ENCODE assay signal across 9 mouse cellular contexts in the genomic region with DNA sequence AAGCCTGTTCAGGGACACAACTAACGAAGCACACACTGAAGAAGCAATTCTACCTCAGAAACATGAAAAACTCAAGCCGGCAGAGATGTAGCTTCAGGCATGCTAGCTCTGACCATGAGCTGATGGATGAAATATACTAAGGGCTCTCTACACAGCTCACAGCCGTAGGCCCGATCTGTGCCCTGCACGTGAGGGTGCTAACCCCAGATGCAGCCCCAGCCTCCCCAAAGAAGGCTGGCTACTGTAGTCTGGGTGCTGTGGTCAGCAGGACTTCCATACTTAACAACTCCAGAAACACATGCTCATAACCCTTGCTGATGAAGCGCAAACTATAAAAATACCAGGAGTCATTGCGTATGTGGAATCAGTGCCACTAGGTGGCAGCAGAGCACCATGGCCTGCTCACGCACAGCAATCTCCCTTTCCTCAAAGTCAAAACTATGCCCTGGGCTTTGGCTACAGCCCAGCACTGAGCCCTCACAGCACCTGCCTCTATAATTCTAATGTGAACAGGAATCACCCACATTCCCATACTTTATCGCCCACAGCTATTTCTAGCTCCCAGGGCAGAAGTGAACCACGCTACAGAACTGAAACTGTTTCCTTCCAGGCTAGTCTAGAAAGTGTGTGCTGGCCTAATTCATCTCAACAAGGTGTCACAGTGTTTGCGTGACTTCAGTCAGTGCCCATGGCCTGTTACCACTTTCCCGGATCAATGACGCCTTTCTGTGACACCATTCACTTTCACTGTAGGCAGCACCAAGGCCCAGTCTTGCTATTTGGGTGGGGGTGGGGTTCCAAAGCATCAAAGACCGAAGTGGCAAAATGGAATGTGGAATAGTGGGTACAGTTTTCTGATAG.
A peak's percentile ranks its signal among the peaks of the same experiment; 100 is the strongest.
DNase-seq lines count a peak whose midpoint lies in the region.
"Had no signal": no experiment of that assay in that cellular context is flagged by ENCODE, and none has a peak within 500 bp of the region (broad histone marks: within the 10 kb centered on the region; RNA-seq: fewer than 3 reads in every experiment).

No protein-coding gene starts in this region.

- H3K4me1 ChIP-seq in hindbrain, embryonic 10.5 days (replicated peaks), result peaks cover 18% of the 10 kb centered on the region
- H3K4me1 ChIP-seq: lung, embryonic 15.5 days had no signal

- peaks cover 30% of the 10 kb centered on the region for H3K27me3 ChIP-seq in hindbrain, embryonic 10.5 days (ENCODE audit: insufficient read depth, poor library complexity, severe bottlenecking)
- H3K27me3 ChIP-seq: lung, embryonic 15.5 days had no signal

- no peaks in the 10 kb centered on the region for H3K36me3 ChIP-seq in hindbrain, embryonic 10.5 days
- H3K36me3 ChIP-seq: lung, embryonic 15.5 days had no signal

- DNase-seq in MEL-GATA-1-ER (ENCODE audit: extremely low read depth, low read depth), result peak; percentile 26
- DNase-seq in cerebellum, adult 18-20 months, result peak; percentile 89 to 94
- peak; percentile 90 for DNase-seq in forelimb bud, embryonic 11.5 days (ENCODE audit: low read depth, low spot score)
- DNase-seq in hindbrain, embryonic 10.5 days (ENCODE audit: low spot score), result peak; percentile 80
- DNase-seq in layer of hippocampus, adult 8-10 months (ENCODE audit: low spot score in 2 of 2), result peak; percentile 74 to 92
- peak; percentile 76 for DNase-seq in lung, postnatal 25 days (ENCODE audit: low spot score)
- DNase-seq in retina, embryonic 14.5 days (ENCODE audit: low spot score), result peak; percentile 93
- peak; percentile 83 for DNase-seq in thymus, postnatal 25 days

- no peak overlapping the region for H3K27ac ChIP-seq in hindbrain, embryonic 10.5 days
- H3K27ac ChIP-seq: lung, embryonic 15.5 days had no signal

- no peak overlapping the region for H3K4me3 ChIP-seq in hindbrain, embryonic 10.5 days
- H3K4me3 ChIP-seq: lung, embryonic 15.5 days had no signal

- no peaks in the 10 kb centered on the region for H3K9me3 ChIP-seq in hindbrain, embryonic 10.5 days
- H3K9me3 ChIP-seq: lung, embryonic 15.5 days had no signal

- WGBS in hindbrain, embryonic 10.5 days, result 60% methylated on average over 14 of the region's 14 CpGs

Comparison
In these comparisons a context has a peak if more than half of its experiments do, and no peak if none do; other contexts are left out.
1. DNase-seq: peak in every context shown above with its lines; median percentile 93 in retina, embryonic 14.5 days; 92 in cerebellum, adult 18-20 months; 90 in forelimb bud, embryonic 11.5 days; 83 in layer of hippocampus, adult 8-10 months; 83 in thymus, postnatal 25 days; 80 in hindbrain, embryonic 10.5 days; 76 in lung, postnatal 25 days; 26 in MEL-GATA-1-ER.